Mouse (Mus musculus) small intestine, adult 2 months (tissue): ENCODE data around the gene Fggy.

Experiments used
- CTCF ChIP-seq: fragments of 200-500 bp; IDR thresholded peaks from 2 replicates; pipeline ENCODE4 v1.5.1; 2012; ENCODE audit warnings: low read depth, mild to moderate bottlenecking, control low read depth, inconsistent platforms, low read length, moderate library complexity, mixed read lengths; ENCODE audit not compliant: insufficient replicate concordance, insufficient read length; ENCODE audit errors: extremely low read depth
- POLR2A ChIP-seq: fragments of 200-500 bp; IDR thresholded peaks from 2 replicates; pipeline ENCODE4 v1.6.1; 2012; ENCODE audit warnings: low read depth, mild to moderate bottlenecking, control low read depth, inconsistent platforms, low read length, moderate library complexity

- TF ChIP-seq CTCF (no peak), POLR2A (no peak)
These were observed 127.3 kb downstream of the Fggy start for GRCm38 (mm10) chr4:95684522-95685080.
